Mouse (Mus musculus) adrenal gland, postnatal 25 days (tissue): ENCODE measurements at regions not wholly inside any gene's neighbourhood (a gene's known extent, or its start where the extent isn't known, plus 50 kb on each side); places are given as distances from the start of the nearest gene placed in this dataset.

Experiments
- DNase-seq: peaks from one replicate; pipeline ENCODE4 v3.0.0; 2021; ENCODE audit warnings: mixed read lengths

GRCm38 (mm10) chr12:77667151-77667874 is 429.4 kb downstream of the Fut8 start:
- DNase-seq: no peak

DNA sequence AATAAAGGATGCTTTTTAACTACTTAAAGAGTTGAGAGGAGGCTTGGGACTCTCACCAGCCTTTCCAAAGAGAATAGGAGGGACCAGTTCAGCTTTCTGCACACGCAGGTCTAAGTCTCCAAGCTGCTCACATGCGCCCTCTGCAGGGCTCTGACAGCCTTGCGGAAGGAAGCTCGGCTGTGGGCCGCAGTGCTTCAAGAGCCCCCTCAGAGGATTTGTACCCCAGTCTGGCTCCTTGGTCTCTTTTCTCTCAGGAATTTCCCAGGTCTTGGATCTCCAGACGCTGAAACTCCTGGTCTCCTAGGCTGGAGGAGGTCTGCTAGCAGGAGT is 429.9 kb downstream of the Fut8 start:
- peak; percentile 75 for DNase-seq

DNA sequence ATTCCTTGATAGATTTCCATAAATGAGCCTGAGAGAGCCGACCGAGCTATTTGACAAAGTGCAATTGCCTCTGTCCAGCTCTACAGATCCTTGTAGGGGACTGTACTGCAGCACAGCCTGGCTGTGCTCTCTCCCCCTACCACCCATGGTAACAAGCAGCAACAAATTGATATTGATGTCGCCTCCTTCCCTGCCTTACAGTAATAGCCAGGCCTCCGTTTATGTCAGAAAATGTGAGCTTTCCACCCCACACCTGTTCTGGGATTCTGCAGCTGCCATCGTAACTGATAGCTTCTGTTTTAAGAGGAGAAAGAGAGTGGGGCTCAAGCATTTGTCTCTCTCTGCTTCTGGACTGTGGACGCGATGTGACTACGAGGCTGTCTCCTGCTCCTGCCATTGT is 432.6 kb downstream of the Fut8 start:
- DNase-seq: no peak

- DNase-seq: no peak
Observed at GRCm38 (mm10) chr12:77674352-77674751, 436.4 kb downstream of the Fut8 start.

GRCm38 (mm10) chr12:77674755-77675154 is 436.8 kb downstream of the Fut8 start:
- DNase-seq: peak; percentile 56

DNA sequence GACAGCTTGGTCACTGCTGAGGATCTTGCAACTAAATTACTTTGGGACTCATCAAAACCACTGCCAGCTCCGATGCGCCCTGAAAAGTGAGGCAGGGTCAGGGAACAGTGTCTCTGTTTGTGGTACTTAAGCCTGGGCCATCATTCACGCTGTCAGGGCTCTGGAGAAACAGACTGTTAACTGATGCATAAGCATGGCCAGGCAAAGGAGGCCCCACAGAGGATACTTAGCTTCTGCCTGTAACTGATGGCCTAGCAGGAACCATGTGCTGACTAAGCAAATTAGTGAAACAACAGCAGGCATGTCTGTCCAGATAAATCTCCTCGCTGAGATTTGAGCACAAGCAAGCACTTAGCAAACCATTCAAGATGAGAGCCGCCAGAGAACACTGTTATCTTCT is 440.1 kb downstream of the Fut8 start:
- DNase-seq: no peak

DNA sequence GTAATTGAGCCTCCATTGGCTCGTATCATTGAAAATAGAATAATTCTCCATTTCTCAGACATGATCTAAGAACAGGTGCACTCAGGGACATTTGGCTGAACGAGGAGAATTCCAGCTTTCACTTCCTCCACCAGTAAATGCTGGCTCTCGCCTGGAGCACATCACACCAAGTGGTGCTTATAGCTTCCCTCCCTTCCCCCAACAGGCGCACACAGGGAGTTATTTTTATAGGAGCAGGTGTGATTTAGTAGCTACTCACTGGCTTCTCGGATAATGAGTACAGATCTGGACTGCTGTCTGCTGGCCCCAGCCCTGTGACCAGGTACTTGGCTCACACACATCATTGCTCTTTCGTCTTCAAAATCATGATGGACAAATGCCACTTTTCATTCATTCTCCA is 456.2 kb downstream of the Fut8 start:
- DNase-seq: no peak

DNA sequence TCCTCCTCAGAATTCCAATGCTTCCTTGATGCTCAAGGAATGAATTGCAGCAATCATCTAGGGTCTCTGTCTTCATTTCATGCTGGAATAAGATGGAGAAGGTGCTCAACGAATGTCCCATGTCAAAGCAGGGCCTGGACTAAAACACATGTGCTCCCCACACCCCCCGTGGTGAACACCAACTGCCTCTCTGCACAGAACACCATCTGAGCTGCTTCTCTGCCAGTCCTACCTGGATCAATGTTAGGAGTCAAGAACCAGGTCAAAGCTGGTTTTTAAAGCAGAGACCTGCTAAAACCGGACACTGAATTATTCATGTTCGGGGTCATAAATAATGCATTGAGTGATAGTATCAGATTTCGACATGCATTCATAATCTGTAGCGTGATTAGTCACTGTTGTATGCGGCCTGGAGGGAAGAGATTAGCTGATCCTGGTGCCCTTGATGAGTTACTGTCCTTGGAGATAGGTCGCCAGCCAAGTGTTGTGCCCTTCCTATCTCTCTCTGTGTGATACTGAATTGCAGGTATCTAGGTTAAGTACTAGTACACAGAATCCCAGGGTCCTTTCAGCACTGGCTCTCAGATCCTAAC is 458.2 kb downstream of the Fut8 start:
- no peak for DNase-seq

DNA sequence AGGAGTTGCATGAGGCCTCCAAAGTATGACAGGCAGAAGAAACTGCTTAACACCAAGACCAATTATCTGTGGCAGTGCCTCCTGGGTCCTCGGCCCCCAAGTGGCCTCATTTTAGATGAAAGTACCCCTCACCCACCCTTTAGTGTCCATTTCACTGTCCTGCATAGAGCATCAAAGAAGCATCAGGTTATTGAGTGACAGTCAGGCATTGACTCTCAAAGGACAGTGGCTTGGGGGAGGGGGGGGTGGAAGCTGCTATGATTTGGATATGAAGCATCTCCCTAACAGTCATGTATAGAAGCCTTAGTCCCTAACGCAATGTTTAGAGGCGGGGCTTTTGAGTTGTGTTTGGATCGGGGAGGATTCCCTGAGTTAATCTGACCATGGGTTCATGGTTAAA is 458.7 kb downstream of the Fut8 start:
- no peak for DNase-seq

- DNase-seq: no peak
Observed at GRCm38 (mm10) chr12:77698088-77698487, 460.2 kb downstream of the Fut8 start.

DNA sequence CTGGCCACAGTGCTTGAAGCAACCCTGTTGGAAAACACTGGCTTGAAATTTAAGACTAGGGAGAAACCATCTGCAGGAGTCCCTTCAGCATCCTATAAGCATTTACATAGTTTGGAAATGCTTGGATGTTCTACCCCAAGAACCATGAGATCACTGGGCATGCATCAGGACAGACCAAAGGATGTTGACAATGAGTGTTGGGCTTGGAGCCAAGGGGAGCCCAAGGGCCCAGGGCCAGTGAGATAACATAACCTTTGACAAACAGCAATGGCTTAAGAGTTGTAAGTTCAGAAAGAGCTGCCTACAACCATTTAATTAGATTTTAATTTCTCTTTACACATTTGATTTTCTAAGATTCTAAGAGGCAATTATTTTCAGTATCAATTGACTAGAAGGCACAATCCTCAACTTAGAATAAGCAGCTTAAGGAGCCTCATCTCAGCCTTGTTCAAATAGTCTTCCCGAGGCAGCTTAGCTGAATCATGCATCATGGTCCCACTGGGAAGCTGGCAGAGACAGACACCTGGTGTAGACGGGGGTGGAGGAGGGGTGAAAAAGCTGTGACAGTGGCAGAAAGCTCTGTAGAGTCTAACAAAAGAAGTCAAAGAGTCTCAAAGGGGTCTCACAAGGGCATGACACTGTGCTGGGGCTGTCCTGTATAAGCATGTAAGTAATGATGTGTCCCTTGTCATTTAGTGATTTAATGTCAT is 462.1 kb downstream of the Fut8 start:
- DNase-seq: peak; percentile 15

DNA sequence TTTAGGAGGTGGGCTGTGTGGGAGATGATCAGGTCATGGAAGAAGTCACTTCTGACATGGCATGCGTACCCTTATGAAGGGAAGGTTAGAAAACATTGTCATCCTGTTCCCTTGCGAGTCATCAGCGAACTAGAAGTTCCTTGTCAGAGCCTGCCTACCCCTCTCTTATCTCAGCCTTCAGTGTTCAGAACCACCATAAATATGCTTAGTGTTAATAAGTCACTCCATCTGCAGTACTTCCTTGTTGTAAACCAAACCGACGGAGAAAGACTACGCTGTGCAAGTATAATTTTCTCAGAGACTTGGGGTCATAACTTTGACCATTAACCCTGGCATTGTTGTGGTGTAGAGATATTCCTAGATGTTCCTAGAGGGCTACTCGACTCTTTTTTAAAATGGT is 477.6 kb downstream of the Fut8 start:
- no peak for DNase-seq

- DNase-seq: no peak
Observed at GRCm38 (mm10) chr12:77715979-77716378, 478.1 kb downstream of the Fut8 start.

- peak; percentile 14 for DNase-seq
Observed at GRCm38 (mm10) chr12:77727766-77728165, 466.3 kb upstream of the Gm6657 start.

- no peak for DNase-seq
Observed at GRCm38 (mm10) chr12:77739047-77739760, 454.8 kb upstream of the Gm6657 start.

DNA sequence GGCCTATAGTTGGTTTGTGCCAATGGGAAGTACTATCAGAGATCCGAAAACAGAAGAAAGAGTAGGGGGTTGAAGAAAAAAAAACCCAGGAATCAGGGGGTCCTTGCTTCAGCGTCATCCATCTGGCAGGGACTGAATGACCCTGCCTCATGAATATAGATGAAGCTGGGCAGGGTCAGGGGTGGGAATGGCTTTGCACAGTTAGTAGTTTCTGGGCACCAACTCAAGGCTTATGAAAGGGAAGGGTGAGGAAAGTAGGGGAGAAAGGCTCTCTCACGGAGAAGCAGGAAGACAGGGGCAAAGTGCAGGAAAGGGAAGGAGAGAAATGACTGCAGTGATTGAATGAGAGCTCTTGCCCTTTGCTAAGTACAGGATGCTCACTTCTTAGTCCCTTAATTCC is 451.3 kb upstream of the Gm6657 start:
- no peak for DNase-seq

DNA sequence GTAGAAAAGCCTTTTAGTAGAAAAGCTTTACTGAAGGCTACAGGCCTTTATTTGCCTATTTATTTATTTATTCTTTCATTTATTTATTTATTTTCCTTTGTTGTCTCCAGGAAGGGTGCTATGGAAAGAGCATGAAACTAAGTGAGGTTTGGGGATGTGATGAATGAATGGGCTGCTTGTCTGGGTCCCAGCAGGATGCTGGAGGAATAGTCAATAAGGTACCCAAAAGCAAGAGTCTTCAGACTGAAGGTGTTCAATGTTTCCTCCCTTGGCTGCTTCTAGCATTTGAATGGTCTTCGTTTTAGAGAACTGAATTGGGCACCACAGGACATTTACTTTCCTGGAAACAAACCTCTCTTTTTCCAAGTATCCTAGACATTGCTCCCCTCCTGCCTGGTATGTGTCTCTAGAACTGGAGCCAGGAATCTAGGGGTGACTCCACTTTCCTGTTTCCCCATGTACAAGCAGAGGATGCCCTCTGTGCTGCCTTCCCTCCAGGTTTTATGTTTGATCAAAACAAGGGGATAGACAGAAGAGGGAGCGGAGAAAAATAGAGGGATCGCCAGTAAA is 444.5 kb upstream of the Gm6657 start:
- no peak for DNase-seq

- DNase-seq: no peak
Observed at GRCm38 (mm10) chr12:77752181-77752580, 441.9 kb upstream of the Gm6657 start.

DNA sequence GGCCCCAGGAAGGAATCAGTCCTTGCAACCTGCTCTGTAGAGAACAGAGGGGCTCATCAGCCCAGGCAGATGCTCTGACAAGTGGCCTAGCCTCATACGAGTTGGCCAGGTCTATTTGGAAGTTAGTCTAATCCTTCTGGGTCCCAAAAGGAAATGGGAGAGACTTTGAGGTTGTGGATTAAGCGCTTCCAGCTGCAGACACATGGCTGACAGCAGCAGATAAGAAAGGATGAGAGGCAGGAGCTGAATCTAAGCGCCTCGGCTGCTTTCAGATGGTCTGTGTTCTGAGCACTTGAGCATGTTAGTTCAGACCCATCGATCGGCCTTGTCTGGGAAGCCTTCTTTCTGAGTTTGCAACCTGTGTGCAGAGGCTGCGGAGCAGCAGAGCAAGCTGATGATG is 438.0 kb upstream of the Gm6657 start:
- no peak for DNase-seq

GRCm38 (mm10) chr12:77760976-77761375 is 433.1 kb upstream of the Gm6657 start:
- DNase-seq: no peak

DNA sequence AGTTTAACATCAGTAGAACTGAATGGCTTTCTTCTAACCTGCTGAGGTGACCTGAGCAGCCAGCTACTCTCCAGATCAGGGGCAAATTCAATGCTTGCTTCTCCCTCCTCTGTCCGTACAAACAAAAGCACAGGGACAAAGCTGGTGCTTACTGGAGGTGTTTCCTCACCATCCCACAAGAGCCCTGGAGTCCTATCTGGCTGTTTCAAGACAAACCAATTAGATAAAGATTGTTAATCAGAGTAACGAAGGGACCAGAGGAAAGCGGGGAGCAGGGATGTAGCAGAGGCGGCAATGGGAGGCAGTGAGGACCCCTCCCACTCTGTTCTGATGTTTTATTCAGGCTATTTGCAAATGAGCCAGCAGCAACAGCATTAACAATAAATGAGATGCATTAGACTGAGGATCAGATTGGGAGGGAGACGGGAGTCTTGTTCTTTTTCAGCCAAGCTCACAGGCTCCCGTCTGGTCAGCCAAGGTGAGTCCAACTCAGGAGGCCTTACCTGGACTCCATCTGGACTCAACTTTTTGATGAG is 418.0 kb upstream of the Gm6657 start:
- DNase-seq: no peak

GRCm38 (mm10) chr12:77776755-77777154 is 417.3 kb upstream of the Gm6657 start:
- DNase-seq: no peak
